8 mouse cellular contexts compared by ENCODE assay signal in the genomic region with DNA sequence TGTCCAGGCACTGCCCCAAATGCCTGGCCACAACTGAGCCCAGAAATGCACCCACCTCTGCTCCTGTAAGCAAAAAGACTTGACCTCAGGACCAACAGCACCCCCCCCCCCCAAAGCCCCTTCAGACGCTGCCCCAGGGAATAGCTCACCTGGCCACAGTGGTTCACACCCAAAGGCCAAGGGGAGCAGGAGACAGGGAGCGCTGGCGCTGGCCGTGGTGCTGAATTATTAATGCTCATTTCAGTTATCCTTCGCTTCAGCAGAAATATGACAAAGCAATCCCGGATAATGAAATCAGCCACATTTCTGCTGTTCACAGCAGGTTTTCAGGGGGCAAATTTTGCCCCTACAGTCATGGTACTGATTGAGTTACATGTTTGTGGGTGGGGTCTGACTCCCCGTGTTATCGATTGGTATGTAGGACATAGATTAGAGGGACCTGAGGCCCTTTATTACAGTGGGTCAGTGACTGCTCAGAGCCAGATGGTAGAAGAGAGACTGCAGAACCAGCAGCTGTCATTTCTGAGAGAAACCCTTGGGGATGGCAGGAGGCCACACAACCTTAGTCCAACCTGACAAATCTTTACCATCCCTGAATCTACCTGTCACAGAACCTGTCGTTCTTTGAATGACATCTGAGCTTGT.
DNase-seq lines count a peak whose midpoint lies in the region; ATAC-seq lines count a peak whose summit lies in the region.
"Had no signal": no experiment of that assay in that cellular context is flagged by ENCODE, and none has a peak within 500 bp of the region (broad histone marks: within the 10 kb centered on the region; RNA-seq: fewer than 3 reads in every experiment).

No protein-coding gene starts in this region.

- 32% methylated on average over 9 of the region's 9 CpGs for whole genome bisulfite sequencing in midbrain, embryonic 14.5 days

- no peaks in the 10 kb centered on the region for H3K36me3 ChIP-seq in midbrain, embryonic 14.5 days (ENCODE audit: control insufficient read depth, insufficient read depth, low read length)

- no peak overlapping the region for H3K4me3 ChIP-seq in midbrain, embryonic 14.5 days (replicated peaks; ENCODE audit: low read depth, low read length)

- peak; percentile 11 for DNase-seq in lung, postnatal 10 days
- no peak for DNase-seq in lung, postnatal 25 days (ENCODE audit: low spot score)
- peak; percentile 64 to 66 for DNase-seq in adrenal gland, postnatal 36 days
- DNase-seq in embryo, embryonic 11 days, result peak; percentile 80
- peak; percentile 75 for DNase-seq in midbrain, embryonic 14.5 days
- DNase-seq in layer of hippocampus, postnatal 36 days, result no peak

- H3K27ac ChIP-seq in midbrain, embryonic 14.5 days (replicated peaks; ENCODE audit: low read depth, low read length), result peak overlapping the region; percentile 67
- H3K27ac ChIP-seq: liver, embryonic 14.5 days had no signal

- H3K27me3 ChIP-seq in midbrain, embryonic 14.5 days (ENCODE audit: control insufficient read depth, insufficient read depth, low read length), result no peaks in the 10 kb centered on the region

- H3K9ac ChIP-seq in midbrain, embryonic 14.5 days (replicated peaks; ENCODE audit: low read length), result no peak overlapping the region
- H3K9ac ChIP-seq: liver, embryonic 14.5 days had no signal

- peaks cover 10% of the 10 kb centered on the region for H3K4me1 ChIP-seq in midbrain, embryonic 14.5 days (ENCODE audit: control insufficient read depth, insufficient read depth, low read length)

- H3K4me2 ChIP-seq in midbrain, embryonic 14.5 days (ENCODE audit: low read length), result 0 out of 2 replicates have a peak overlapping the region, but pooled peaks have one; percentile 3

- ATAC-seq in midbrain, embryonic 14.5 days (ENCODE audit: low FRiP score, low TSS enrichment), result no peak
- ATAC-seq in granulocyte monocyte progenitor cell, adult 5-6 weeks (replicated peaks; ENCODE audit: poor library complexity, severe bottlenecking), result no peak

- no peaks in the 10 kb centered on the region for H3K9me3 ChIP-seq in midbrain, embryonic 14.5 days (ENCODE audit: control insufficient read depth, low read length)

Comparison
In these comparisons a context has a peak if more than half of its experiments do, and no peak if none do; other contexts are left out.
1. DNase-seq: peak in lung, postnatal 10 days (single experiment), adrenal gland, postnatal 36 days (2 of 2), embryo, embryonic 11 days (single experiment) and midbrain, embryonic 14.5 days (single experiment); none in lung, postnatal 25 days (single experiment) and layer of hippocampus, postnatal 36 days (0 of 2).